Mouse (Mus musculus) embryo, embryonic 10.5 days (tissue): ENCODE data around the gene Dock10.
"Not testable (repeated sequence)": the region's sequence is repeated elsewhere in the genome, so short reads cannot be mapped to it uniquely, and the experiment has no call there.

Source experiments
- DNase-seq: peaks from one replicate; pipeline ENCODE4 v3.0.0-alpha.2; 2015; ENCODE audit warnings: low spot score

Gene Dock10

GRCm38 (mm10) chr1:80757977-80758797 is at the start of gene Dock10:
Dock10 (minus strand) TSS chr1:80758527.
- peak; percentile 60 for DNase-seq

GRCm38 (mm10) chr1:80806835-80807398 is 48.6 kb upstream of the Dock10 start:
- DNase-seq = no peak

- no peak for DNase-seq
Measured at GRCm38 (mm10) chr1:80802023-80802422, 43.7 kb upstream of the Dock10 start.

- no peak for DNase-seq
Measured at GRCm38 (mm10) chr1:80785066-80785779, 26.9 kb upstream of the Dock10 start.

- DNase-seq = peak; percentile 42
Measured at GRCm38 (mm10) chr1:80784155-80784554, 25.8 kb upstream of the Dock10 start.

GRCm38 (mm10) chr1:80765504-80765903 is 7.2 kb upstream of the Dock10 start:
- no peak for DNase-seq

DNA sequence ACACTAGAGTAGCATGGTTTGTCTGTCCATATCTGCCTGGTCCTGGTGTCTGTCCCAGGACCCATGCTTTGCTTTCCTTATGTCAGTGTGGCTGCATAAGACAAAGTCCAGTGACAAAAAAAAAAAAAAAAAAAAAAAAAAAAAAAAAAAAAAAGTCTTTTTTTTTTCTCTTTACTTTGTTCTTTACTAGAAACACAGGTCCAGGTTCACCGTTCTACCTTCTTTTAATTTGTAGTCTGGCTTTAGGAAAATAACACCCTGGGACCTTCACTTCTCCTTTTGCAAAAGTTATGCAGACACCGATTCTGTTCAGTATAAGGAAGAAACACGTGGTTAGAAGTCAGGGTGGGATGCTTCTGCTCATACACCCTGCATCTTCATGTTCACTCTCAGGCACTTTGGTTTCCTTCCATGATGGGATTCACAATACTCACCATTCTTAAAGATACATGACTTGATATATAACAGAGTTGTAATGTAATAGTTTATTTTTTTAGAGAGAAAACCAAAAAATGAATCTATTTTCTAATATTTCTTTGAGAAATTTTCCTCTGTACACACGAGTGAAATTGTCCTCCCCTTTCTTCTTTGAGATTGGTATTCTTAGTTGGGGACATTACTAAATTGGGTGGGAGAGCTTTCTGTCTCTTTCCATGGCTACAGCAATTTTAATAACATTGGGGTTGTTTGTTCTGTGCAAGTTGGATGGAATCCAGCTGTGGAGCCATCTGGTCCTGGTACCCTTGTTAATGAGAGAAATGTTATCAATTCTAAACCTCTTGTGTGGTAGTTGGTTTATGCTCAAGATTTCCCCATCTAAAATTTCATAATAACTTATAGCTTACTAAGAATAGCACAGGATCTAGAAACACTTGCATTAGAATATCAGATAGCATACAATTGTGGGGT is 5.0 kb upstream of the Dock10 start:
- DNase-seq = no peak

- peak; percentile 50 for DNase-seq
Measured at GRCm38 (mm10) chr1:80758798-80759184, 464 bp upstream of the Dock10 start.

DNA sequence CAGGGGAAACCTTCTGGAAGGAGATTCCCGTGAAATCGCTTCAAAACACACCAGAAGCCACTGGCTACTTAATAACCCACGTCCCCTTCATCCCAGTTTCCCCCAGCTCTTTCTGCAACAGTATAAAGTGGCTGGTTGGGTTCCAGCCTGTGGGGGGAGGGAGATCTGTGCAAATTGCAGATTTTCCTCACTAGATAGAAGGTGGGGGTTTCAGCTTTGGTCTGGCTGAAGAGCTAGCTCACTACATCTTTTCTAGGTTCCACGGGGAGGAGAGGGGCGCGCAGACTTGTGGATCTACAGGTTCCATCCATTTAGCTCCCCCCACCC is 714 bp downstream of the Dock10 start:
- peak; percentile 47 for DNase-seq

DNA sequence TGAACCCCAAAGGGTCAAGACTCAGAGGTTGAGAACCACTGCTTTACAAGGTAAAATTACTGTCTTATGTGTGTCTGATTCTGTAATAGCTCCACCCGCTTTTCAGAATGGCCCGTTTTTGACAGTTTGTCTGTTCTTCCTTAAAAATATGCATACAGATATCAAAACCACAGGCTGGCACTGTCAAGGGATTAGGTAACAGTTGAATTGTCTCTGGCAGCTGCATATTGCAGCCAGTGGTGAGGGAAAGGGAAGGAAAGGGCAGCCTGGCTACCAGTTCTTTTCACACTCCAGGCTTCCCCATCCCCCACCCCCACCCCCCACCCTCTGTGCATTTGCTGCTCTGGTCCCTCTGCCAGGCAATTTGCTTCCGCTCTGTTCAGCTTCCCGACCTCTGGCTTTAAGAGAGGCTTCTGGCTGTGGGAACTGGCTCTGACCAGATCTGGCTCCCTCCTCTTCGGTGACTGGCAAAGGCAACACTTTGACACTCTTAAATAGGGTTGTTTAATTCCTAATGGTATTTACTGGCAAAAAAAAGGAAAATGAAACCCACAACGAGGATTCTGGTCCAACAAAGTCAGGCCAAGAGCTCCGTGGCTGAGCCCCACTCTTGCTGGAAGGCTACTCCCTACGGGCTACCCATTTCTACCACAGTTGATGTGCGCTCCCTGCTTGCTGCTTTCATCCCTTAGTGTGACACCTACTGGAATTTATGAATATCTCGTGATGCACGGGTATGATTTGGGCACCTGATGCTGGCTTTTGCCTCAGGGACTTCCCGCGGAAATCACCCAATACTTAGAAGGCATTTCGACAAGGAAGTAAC is 1.3 kb downstream of the Dock10 start:
- peak; percentile 55 for DNase-seq

DNA sequence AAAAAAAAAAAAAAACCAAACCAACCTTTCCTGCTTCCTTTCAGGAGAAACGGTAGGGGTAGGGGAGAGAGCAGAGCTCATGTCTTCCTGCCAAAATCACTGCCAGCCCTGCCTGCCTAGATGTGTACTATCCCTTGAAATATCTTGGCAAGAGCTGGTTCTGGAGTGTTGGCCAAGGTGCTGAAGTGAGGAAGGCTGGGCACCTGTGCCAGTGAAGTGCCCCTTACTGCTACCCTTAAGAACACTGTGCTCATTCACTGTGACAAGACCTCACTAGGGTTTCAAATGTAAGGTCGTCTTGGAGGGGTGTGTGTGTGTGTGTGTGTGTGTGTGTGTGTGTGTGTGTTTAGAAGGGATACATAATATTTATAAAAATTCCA is 2.3 kb downstream of the Dock10 start:
- no peak for DNase-seq

DNA sequence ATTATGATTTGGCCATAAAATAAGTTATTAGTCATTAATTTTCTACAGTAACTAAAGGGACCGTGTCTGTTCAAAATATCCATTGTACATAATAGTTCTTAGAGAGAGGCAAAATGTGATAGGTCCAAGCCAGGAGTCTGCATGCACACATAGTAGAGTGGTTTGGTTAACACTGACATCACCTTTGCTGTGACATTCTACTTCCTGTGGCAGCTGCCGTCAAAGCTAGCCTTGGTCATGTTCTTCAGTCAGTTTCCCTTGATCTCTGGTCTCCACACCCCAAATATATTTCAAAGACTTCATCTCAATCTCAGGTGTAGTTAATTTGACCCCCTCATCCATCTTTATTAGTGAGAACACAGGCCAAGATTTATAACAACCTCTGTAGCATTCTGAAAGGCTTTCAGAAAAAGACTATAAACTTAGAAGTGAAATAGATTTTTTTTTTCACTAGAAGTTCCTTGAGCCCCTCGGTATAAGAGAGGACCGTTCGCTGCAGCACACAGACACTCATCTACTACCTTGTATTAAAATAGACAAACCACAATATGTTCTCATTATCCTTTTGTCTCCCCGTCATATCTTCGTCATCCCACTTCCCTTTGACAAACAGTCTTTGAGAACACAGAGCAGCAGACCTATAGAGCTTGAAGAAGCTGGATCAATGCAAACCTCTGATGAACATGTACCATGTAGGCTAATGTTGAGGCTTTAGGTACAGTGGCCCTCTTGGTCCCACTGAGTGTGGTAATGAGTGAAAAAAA is 2.8 kb downstream of the Dock10 start:
- DNase-seq = no peak

DNA sequence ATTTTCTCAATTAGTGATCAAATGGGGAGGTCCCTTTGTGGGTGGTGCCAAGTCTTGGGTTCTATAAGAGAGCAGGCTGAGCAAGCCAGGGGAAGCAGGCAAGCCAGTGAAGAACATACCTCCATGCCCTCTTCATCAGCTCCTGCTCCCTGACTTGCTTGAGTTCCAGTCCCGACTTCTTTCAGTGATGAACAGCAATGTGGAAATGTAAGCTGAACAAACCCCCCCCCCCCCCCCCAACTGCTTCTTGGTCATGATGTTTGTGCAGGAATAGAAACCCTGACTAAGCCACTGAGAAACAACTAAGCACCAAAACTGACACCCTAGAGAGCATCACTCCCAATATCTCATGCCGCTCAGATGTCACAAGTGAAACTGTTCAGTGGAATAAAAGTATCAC is 9.2 kb downstream of the Dock10 start:
- not testable (repeated sequence) for DNase-seq

- no peak for DNase-seq
Measured at GRCm38 (mm10) chr1:80746691-80747463, 11.4 kb downstream of the Dock10 start.

DNA sequence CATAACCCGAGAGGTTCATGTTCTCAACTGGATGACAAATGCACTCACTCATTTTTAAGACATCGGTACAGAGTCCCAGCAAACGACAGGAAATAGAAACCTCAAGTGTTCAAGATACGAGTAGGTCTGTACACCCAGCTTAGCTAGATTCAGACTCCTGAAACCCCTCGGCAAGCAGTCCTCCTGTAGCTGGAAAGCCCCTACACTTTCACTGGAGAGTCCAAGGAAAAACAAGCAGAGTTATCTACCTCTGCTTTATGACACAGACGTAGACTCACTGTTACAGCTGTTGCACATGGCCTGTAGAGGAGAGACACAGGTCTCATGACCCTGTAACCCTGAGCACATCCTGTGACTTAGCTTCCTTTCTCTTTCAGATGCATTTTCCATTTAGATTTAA is 12.1 kb downstream of the Dock10 start:
- no peak for DNase-seq

- no peak for DNase-seq
Measured at GRCm38 (mm10) chr1:80739472-80739871, 18.9 kb downstream of the Dock10 start.

DNA sequence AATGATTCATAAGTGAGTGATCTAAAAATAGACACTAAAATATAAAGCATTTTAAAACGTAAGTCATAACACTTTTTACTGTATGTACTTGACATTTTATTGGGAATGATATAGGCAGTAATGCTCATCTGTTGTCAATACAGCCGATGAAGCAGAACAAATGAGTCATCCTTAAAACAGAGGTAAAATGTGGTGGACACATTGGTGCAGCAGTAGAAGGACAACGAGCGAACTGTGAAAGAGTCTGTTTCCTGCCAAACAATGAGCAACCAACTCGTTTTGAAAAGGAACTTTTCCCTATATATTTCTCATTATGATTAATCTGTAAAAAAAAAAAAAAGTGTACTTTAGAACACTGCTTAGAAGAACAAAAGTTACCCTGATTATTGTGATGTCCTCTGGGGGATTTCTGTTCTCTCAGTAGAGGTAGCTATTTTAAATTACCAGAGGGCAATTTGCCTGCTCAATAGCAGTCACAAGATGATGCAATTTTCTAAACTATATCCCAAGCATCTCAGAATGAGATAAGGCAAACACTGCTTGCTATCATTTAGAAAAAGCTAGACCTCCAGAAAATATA is 20.4 kb downstream of the Dock10 start:
- no peak for DNase-seq

GRCm38 (mm10) chr1:80730582-80730981 is 27.7 kb downstream of the Dock10 start:
- DNase-seq = no peak

GRCm38 (mm10) chr1:80730174-80730573 is 28.2 kb downstream of the Dock10 start:
- no peak for DNase-seq
